Mouse (Mus musculus): ENCODE data around the gene Urod.

DNA sequence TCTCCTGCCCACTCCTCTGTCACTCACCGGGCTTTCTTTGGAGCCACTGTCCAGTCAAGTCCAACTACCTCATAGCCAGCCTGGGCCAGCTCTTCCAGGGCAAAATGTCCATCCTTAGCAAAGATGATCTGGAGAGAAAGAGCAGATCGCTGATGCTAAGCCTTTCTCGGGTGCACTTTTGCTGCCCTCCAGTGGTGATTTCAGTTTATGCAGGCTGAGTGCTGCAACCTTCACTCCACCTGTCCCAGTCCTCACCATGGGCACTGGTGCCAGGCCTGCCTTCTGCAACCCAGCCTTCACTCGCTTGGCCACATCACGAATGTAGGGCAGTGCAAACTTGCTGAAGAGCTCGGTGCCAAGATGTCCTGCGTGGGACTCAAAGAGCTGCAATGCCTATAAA, 2.8 kb downstream of the Urod start:
- TF ChIP-seq POLR2A (IDR thresholded peaks at IDR 0.05; ENCODE audit: low read depth, low read length), result no peak
- TF ChIP-seq CTCF (IDR thresholded peaks at IDR 0.05; ENCODE audit: extremely low read depth, insufficient read depth, insufficient read length, insufficient replicate concordance), result peak; percentile 74; the same call in 1 of the 2 replicates

Measured in spleen, adult 2 months (tissue).